Mouse (Mus musculus): ENCODE results near the gene Olfr1448.
"Not testable (repeated sequence)": the region's sequence is repeated elsewhere in the genome, so short reads cannot be mapped to it uniquely, and the experiment has no call there.

Olfr1448 gene

GRCm38 (mm10) chr19:12924319-12924718 is at the start of gene Olfr1448:
TSS of gene Olfr1448 (minus strand) at chr19:12924419.
- no peak for DNase-seq (ENCODE audit: low read depth, low spot score)

GRCm38 (mm10) chr19:12970082-12970481 is 45.9 kb upstream of the Olfr1448 start:
- DNase-seq (ENCODE audit: low read depth, low spot score): not testable (repeated sequence)

- DNase-seq (ENCODE audit: low read depth, low spot score): no peak
These were observed 25.7 kb upstream of the Olfr1448 start, which contains the start of gene Olfr1450 for GRCm38 (mm10) chr19:12949958-12950357. TSS of gene Olfr1450 (plus strand) at chr19:12950258.

GRCm38 (mm10) chr19:12930540-12930939 is 6.3 kb upstream of the Olfr1448 start, which contains the start of gene Olfr1449:
TSS of gene Olfr1449 (plus strand) at chr19:12930840.
- DNase-seq (ENCODE audit: low read depth, low spot score): no peak

GRCm38 (mm10) chr19:12903643-12904042 is 20.6 kb downstream of the Olfr1448 start, which contains the start of gene Olfr1447:
TSS of gene Olfr1447 (minus strand) at chr19:12903743.
- DNase-seq (ENCODE audit: low read depth, low spot score): no peak

- DNase-seq (ENCODE audit: low read depth, low spot score): no peak
These were observed 30.8 kb downstream of the Olfr1448 start, which contains the start of gene Olfr1446 for GRCm38 (mm10) chr19:12893424-12893823. TSS of gene Olfr1446 (minus strand) at chr19:12893524.

- no peak for DNase-seq (ENCODE audit: low read depth, low spot score)
These were observed 40.7 kb downstream of the Olfr1448 start, which contains the start of gene Olfr1445 for GRCm38 (mm10) chr19:12883555-12883954. TSS of gene Olfr1445 (plus strand) at chr19:12883855.
